ENCODE assay signal across 14 mouse cellular contexts in genomic region chr2:168539594-168540222, GRCm38 (mm10).
DNase-seq lines count a peak whose midpoint lies in the region; ATAC-seq lines count a peak whose summit lies in the region.
"Had no signal": no experiment of that assay in that cellular context is flagged by ENCODE, and none has a peak within 500 bp of the region (broad histone marks: within the 10 kb centered on the region; RNA-seq: fewer than 3 reads in every experiment).

No protein-coding gene starts in this region.

- H3K4me2 ChIP-seq in heart, embryonic 13.5 days: no peak overlapping the region
- H3K4me2 ChIP-seq: neural tube, embryonic 13.5 days had no signal

- H3K27ac ChIP-seq in heart, embryonic 13.5 days (replicated peaks): 0 out of 2 replicates have a peak overlapping the region, but pooled peaks have one; percentile 12
- peak overlapping the region; percentile 70 for H3K27ac ChIP-seq in brown adipose tissue, adult 24 weeks (replicated peaks; ENCODE audit: low read depth, low read length)
- H3K27ac ChIP-seq: midbrain, embryonic 10.5 days; neural tube, embryonic 13.5 days had no signal

- no peaks in the 10 kb centered on the region for H3K9me3 ChIP-seq in heart, embryonic 13.5 days
- H3K9me3 ChIP-seq: midbrain, embryonic 10.5 days; neural tube, embryonic 13.5 days had no signal

- peaks cover 12% of the 10 kb centered on the region for H3K36me3 ChIP-seq in heart, embryonic 13.5 days
- H3K36me3 ChIP-seq: midbrain, embryonic 10.5 days; neural tube, embryonic 13.5 days had no signal

- H3K4me3 ChIP-seq in heart, embryonic 13.5 days: no peak overlapping the region
- no peak overlapping the region for H3K4me3 ChIP-seq in brown adipose tissue, adult 24 weeks (ENCODE audit: insufficient read depth, low read depth, low read length)
- H3K4me3 ChIP-seq: midbrain, embryonic 10.5 days; neural tube, embryonic 13.5 days had no signal

- no peak overlapping the region for H3K9ac ChIP-seq in heart, embryonic 13.5 days
- H3K9ac ChIP-seq: neural tube, embryonic 13.5 days had no signal

- 57% methylated on average over 15 of the region's 15 CpGs for WGBS in heart, embryonic 13.5 days

- peaks cover 28% of the 10 kb centered on the region for H3K4me1 ChIP-seq in heart, embryonic 13.5 days
- H3K4me1 ChIP-seq in brown adipose tissue, adult 24 weeks (ENCODE audit: control insufficient read depth, insufficient read depth, insufficient read length, low read length): no peaks in the 10 kb centered on the region

- intact Hi-C loops in heart, postnatal 25 days (cut with DNase I): no loop called here

- no peak for ATAC-seq in heart, embryonic 13.5 days (ENCODE audit: extremely low read depth, insufficient number of reproducible peaks, low FRiP score, low TSS enrichment)
- peak; percentile 82 for ATAC-seq in megakaryocyte, adult 5-6 weeks (ENCODE audit: poor library complexity, severe bottlenecking)
- ATAC-seq: intestine, embryonic 16.5 days had no signal

- no peaks in the 10 kb centered on the region; the same call in 1 of the 2 replicates for H3K27me3 ChIP-seq in heart, embryonic 13.5 days (replicated peaks)

- DNase-seq in heart, postnatal 25 days (ENCODE audit: low spot score): no peak
- peak; percentile 36 to 47 for DNase-seq in B cell, adult 2 months
- DNase-seq in right cerebral cortex, postnatal 14 days: no peak
- DNase-seq in ovary, postnatal 14 days (ENCODE audit: low spot score): no peak
- no peak for DNase-seq in kidney, adult 18-20 months
- DNase-seq: cerebellum, postnatal 25 days; right cerebral cortex, postnatal 25 days; thymus, adult 2 months had no signal

Comparison
In these comparisons a context has a peak if more than half of its experiments do, and no peak if none do; other contexts are left out.
1. DNase-seq: peak in B cell, adult 2 months (2 of 2); none in heart, postnatal 25 days (single experiment), right cerebral cortex, postnatal 14 days (single experiment), ovary, postnatal 14 days (single experiment) and kidney, adult 18-20 months (single experiment).